ENCODE assay signal across 16 mouse cellular contexts in genomic region chr7:111134496-111134895, GRCm38 (mm10).
"Had no signal": no experiment of that assay in that cellular context is flagged by ENCODE, and none has a peak within 500 bp of the region (broad histone marks: within the 10 kb centered on the region; RNA-seq: fewer than 3 reads in every experiment).

No protein-coding gene starts in this region.

- H3K4me3 ChIP-seq: neural tube, embryonic 13.5 days; neural tube, embryonic 15.5 days; stomach, embryonic 15.5 days had no signal

- H3K36me3 ChIP-seq: neural tube, embryonic 13.5 days; neural tube, embryonic 15.5 days; stomach, embryonic 15.5 days had no signal

- H3K4me1 ChIP-seq: neural tube, embryonic 13.5 days; neural tube, embryonic 15.5 days; stomach, embryonic 15.5 days had no signal

- DNase-seq: retina, postnatal 1 day; right cerebral cortex, adult 18-20 months; right cerebral cortex, postnatal 14 days; right cerebral cortex, postnatal 25 days; right cerebral cortex, postnatal 4 days; spleen, adult 18-20 months; thymus, adult 18-20 months; thymus, adult 2 months; thymus, postnatal 14 days; thymus, postnatal 25 days; thymus, postnatal 36 days; thymus, postnatal 4 days had no signal

- H3K4me2 ChIP-seq: neural tube, embryonic 13.5 days; neural tube, embryonic 15.5 days; stomach, embryonic 15.5 days had no signal

- H3K9me3 ChIP-seq: neural tube, embryonic 13.5 days; neural tube, embryonic 15.5 days; stomach, embryonic 15.5 days had no signal

- H3K27me3 ChIP-seq: neural tube, embryonic 13.5 days; neural tube, embryonic 15.5 days; stomach, embryonic 15.5 days had no signal

- H3K9ac ChIP-seq: neural tube, embryonic 13.5 days; neural tube, embryonic 15.5 days; stomach, embryonic 15.5 days had no signal

- H3K27ac ChIP-seq: neural tube, embryonic 13.5 days; neural tube, embryonic 15.5 days; stomach, embryonic 15.5 days; stomach, postnatal 0 days had no signal
